Mouse (Mus musculus) CH12.LX (cell line): ENCODE results near the gene Agpat4. TPM values are rescaled to one million over a fixed set of nuclear protein-coding genes. Genes with fewer than 3 reads are reported as not detected.

Experiments used
- DNase-seq: peaks from one replicate; pipeline ENCODE4 v3.0.0-alpha.2; 2013; ENCODE audit errors: extremely low read depth
- H3K27ac ChIP-seq: 2 replicates; pipeline ENCODE4 v1.5.1; 2012; ENCODE audit warnings: low read depth, mild to moderate bottlenecking, control low read depth, moderate library complexity; ENCODE audit not compliant: insufficient read depth
- H3K27me3 ChIP-seq: replicated peaks from 2 replicates; pipeline ENCODE3; 2012; ENCODE audit warnings: inconsistent platforms
- H3K36me3 ChIP-seq, 2 experiments: replicated peaks in 1 of 2; 2 replicates each; pipeline versions ENCODE3 to v1.6.1; 2012; ENCODE audit warnings: inconsistent platforms in 1 of 2, low read length in 1 of 2, mild to moderate bottlenecking in 1 of 2, mixed read lengths in 1 of 2, moderate library complexity in 1 of 2; ENCODE audit not compliant: control insufficient read depth in 1 of 2, insufficient read depth in 1 of 2
- H3K4me1 ChIP-seq, 2 experiments: 2 replicates each; pipeline ENCODE4 v1.6.1; 2012; ENCODE audit warnings: inconsistent platforms in 1 of 2, moderate library complexity in 1 of 2; ENCODE audit not compliant: insufficient read depth in 2 of 2, control insufficient read depth in 1 of 2
- H3K4me2 ChIP-seq: 2 replicates; pipeline ENCODE4 v1.6.1; 2012; ENCODE audit warnings: low read depth, mild to moderate bottlenecking, control low read depth; ENCODE audit not compliant: poor library complexity, insufficient read depth, severe bottlenecking
- H3K4me3 ChIP-seq, 3 experiments: fragments of 150-350 bp in 1 of 3; sonication (generic) in 1 of 3; replicated peaks in 1 of 3; 2 replicates each; pipeline versions ENCODE3 to v1.5.1; 2011 to 2012; ENCODE audit warnings: low read depth in 2 of 3, low read length in 2 of 3, mild to moderate bottlenecking in 2 of 3, moderate library complexity in 2 of 3, control low read depth in 1 of 3, improper control_type of control experiment in 1 of 3, inconsistent platforms in 1 of 3, mixed read lengths in 1 of 3; ENCODE audit not compliant: poor library complexity in 1 of 3
- H3K79me2 ChIP-seq: replicated peaks from 2 replicates; pipeline ENCODE4 v1.6.1; 2012; ENCODE audit warnings: mild to moderate bottlenecking, moderate library complexity; ENCODE audit not compliant: control insufficient read depth, poor library complexity, insufficient read depth, severe bottlenecking; ENCODE audit errors: extremely low read depth
- H3K9ac ChIP-seq: 2 replicates; pipeline ENCODE4 v1.6.1; 2012; ENCODE audit warnings: low read depth, mild to moderate bottlenecking, control low read depth, moderate library complexity; ENCODE audit not compliant: insufficient read depth
- H3K9me3 ChIP-seq: replicated peaks from 2 replicates; pipeline ENCODE3; 2012; ENCODE audit warnings: low read length, inconsistent platforms, mixed read lengths
- BHLHE40 ChIP-seq: IDR thresholded peaks from 2 replicates; pipeline ENCODE4 v1.6.1; 2011; ENCODE audit warnings: mild to moderate bottlenecking, low read depth, low read length, improper control_type of control experiment
- CHD1 ChIP-seq: IDR thresholded peaks from 2 replicates; pipeline ENCODE4 v1.6.1; 2012; ENCODE audit warnings: low read depth, low read length, improper control_type of control experiment, inconsistent platforms
- CHD2 ChIP-seq: IDR thresholded peaks from 2 replicates; pipeline ENCODE4 v1.6.1; 2011; ENCODE audit warnings: low read length, improper control_type of control experiment
- CTCF ChIP-seq, 2 experiments: IDR thresholded peaks in 1 of 2; conservative IDR thresholded peaks in 1 of 2; 2 replicates each; pipeline ENCODE4 v1.5.1; 2011 to 2012; ENCODE audit warnings: low read depth in 2 of 2, low read length in 2 of 2, improper control_type of control experiment in 1 of 2, inconsistent platforms in 1 of 2, mild to moderate bottlenecking in 1 of 2, moderate library complexity in 1 of 2
- E2F4 ChIP-seq: IDR thresholded peaks from 2 replicates; pipeline ENCODE4 v1.6.1; 2011; ENCODE audit warnings: low read depth, low read length, improper control_type of control experiment; ENCODE audit not compliant: insufficient replicate concordance
- GABPA ChIP-seq: IDR thresholded peaks from 2 replicates; pipeline ENCODE4 v1.6.1; 2012; ENCODE audit warnings: low read depth, low read length, improper control_type of control experiment, inconsistent platforms; ENCODE audit not compliant: insufficient replicate concordance
- HCFC1 ChIP-seq: IDR thresholded peaks from 2 replicates; pipeline ENCODE4 v1.6.1; 2012; ENCODE audit warnings: low read depth, mild to moderate bottlenecking, inconsistent platforms, low read length, improper control_type of control experiment
- JUND ChIP-seq: conservative IDR thresholded peaks from 2 replicates; pipeline ENCODE4 v1.6.1; 2011; ENCODE audit warnings: low read depth, low read length, improper control_type of control experiment
- MAX ChIP-seq: IDR thresholded peaks from 2 replicates; pipeline ENCODE4 v1.6.1; 2011; ENCODE audit warnings: low read length, improper control_type of control experiment
- MAZ ChIP-seq: IDR thresholded peaks from 2 replicates; pipeline ENCODE4 v1.6.1; 2012; ENCODE audit warnings: low read depth, mild to moderate bottlenecking, inconsistent platforms, low read length, improper control_type of control experiment, moderate library complexity
- MXI1 ChIP-seq: IDR thresholded peaks from 2 replicates; pipeline ENCODE4 v1.6.1; 2011; ENCODE audit warnings: mild to moderate bottlenecking, low read depth, low read length, improper control_type of control experiment
- NELFE ChIP-seq: IDR thresholded peaks from 2 replicates; pipeline ENCODE4 v1.6.1; 2011; ENCODE audit warnings: low read depth, low read length, improper control_type of control experiment
- PAX5 ChIP-seq: IDR thresholded peaks from 2 replicates; pipeline ENCODE4 v1.6.1; 2012; ENCODE audit warnings: low read length, inconsistent platforms, mixed read lengths
- POLR2AphosphoS2 ChIP-seq: IDR thresholded peaks from 2 replicates; pipeline ENCODE4 v1.6.1; 2011; ENCODE audit warnings: low read depth, low read length, improper control_type of control experiment
- RAD21 ChIP-seq: IDR thresholded peaks from 2 replicates; pipeline ENCODE4 v1.6.1; 2011; ENCODE audit warnings: low read depth, mild to moderate bottlenecking, low read length, improper control_type of control experiment, moderate library complexity
- TCF12 ChIP-seq: IDR thresholded peaks from 2 replicates; pipeline ENCODE4 v1.6.1; 2014; ENCODE audit warnings: low read depth, mild to moderate bottlenecking, inconsistent platforms, low read length, improper control_type of control experiment
- UBTF ChIP-seq: IDR thresholded peaks from 2 replicates; pipeline ENCODE4 v1.6.1; 2012; ENCODE audit warnings: low read depth, mild to moderate bottlenecking, inconsistent platforms, low read length, improper control_type of control experiment, moderate library complexity
- USF1 ChIP-seq: IDR thresholded peaks from 2 replicates; pipeline ENCODE4 v1.6.1; 2014; ENCODE audit warnings: low read depth, mild to moderate bottlenecking, inconsistent platforms, low read length, improper control_type of control experiment
- ZKSCAN1 ChIP-seq: IDR thresholded peaks from 2 replicates; pipeline ENCODE4 v1.6.1; 2012; ENCODE audit warnings: low read depth, inconsistent platforms, low read length, improper control_type of control experiment, borderline replicate concordance
- ZMIZ1 ChIP-seq: IDR thresholded peaks from 2 replicates; pipeline ENCODE4 v1.6.1; 2012; ENCODE audit warnings: low read depth, mild to moderate bottlenecking, inconsistent platforms, low read length, improper control_type of control experiment
- ZNF384 ChIP-seq: IDR thresholded peaks from 2 replicates; pipeline ENCODE4 v1.6.1; 2012; ENCODE audit warnings: low read depth, low read length, improper control_type of control experiment, inconsistent platforms
- dilution Hi-C: fragments of 300-500 bp; cut with MboI; formaldehyde crosslinking; loops from 2 replicates; pipeline ENCODE4 v1.14.3; 2020; ENCODE audit warnings: low sequenced_read_pairs; ENCODE audit not compliant: extremely low pct_unique_long_range_greater_than_20kb, extremely low pct_ligation_motif_present
- in situ Hi-C: fragments of 300-500 bp; cut with MboI; formaldehyde crosslinking; loops from 3 replicates; pipeline ENCODE4 v1.14.3; 2019; ENCODE audit warnings: low sequenced_read_pairs, low pct_ligation_motif_present, low pct_unique_long_range_greater_than_20kb, mixed read lengths
- polyA plus RNA-seq: library from polyadenylated mRNA; unstranded; fragments of >175 nt; gene quantifications from 2 replicates; pipeline ENCODE4 v1.2.1, GENCODE M21; 2012; ENCODE audit warnings: low read depth; ENCODE audit not compliant: insufficient read length
- total RNA-seq, 2 experiments: library from RNA; depleted of rRNA; stranded (reverse); fragments of 300-350 nt in 1 of 2; fragments of >200 nt in 1 of 2; gene quantifications; 2 replicates each; pipeline ENCODE4 v1.2.3; 2012 to 2014

The Agpat4 gene
- total and polyA plus RNA-seq, 3 experiments: 34.7 to 83.2 (median 44.5) TPM

DNA sequence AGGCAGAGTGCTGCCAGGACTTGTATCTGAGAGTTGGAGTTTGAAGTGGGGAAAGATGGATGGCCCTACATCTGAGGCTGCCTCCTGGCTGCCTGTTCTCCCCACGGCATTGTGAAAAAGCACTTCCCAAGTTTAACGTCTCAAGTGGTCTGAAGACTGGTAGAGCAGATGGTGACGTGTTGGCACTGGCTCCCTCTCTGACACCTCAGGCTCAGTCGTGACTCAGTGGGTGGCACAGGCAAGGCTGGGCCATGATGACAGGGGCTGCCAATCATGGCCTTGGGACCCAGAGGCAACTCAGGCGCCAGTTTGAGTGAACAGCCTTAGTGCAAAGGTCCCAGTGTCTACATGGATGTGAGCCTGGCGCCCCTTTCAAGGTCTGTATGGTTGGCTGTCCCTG, 103.4 kb downstream of the Agpat4 start:
- no peaks in the 10 kb centered on the region for H3K79me2 ChIP-seq
- H3K9me3 ChIP-seq: no peaks in the 10 kb centered on the region
- no peak overlapping the region for H3K27ac ChIP-seq
- H3K4me3 ChIP-seq: no peak overlapping the region
- H3K4me2 ChIP-seq: no peak overlapping the region
- H3K36me3 ChIP-seq: peaks cover 61 to 88% of the 10 kb centered on the region in 2 experiments
- no peak for TF ChIP-seq ZKSCAN1
- no peak for TF ChIP-seq MAX
- no peak for TF ChIP-seq ZNF384
- no peak for TF ChIP-seq POLR2AphosphoS2
- TF ChIP-seq GABPA: no peak
- TF ChIP-seq BHLHE40: no peak
- no peak for TF ChIP-seq ZMIZ1
- TF ChIP-seq USF1: no peak
- no peak for TF ChIP-seq MXI1
- TF ChIP-seq MAZ: no peak
- TF ChIP-seq CHD2: no peak
- TF ChIP-seq RAD21: no peak
- TF ChIP-seq JUND: no peak
- TF ChIP-seq PAX5: no peak
- TF ChIP-seq UBTF: no peak
- TF ChIP-seq HCFC1: no peak
- peaks cover 0 to 10% of the 10 kb centered on the region in 2 experiments; a peak in 2 of 4 replicates for H3K4me1 ChIP-seq
- DNase-seq: no peak
- dilution Hi-C loops: no loop called here
- no peak overlapping the region for H3K9ac ChIP-seq
- no peaks in the 10 kb centered on the region for H3K27me3 ChIP-seq
- in situ Hi-C loops: no loop called here

- H3K9me3 ChIP-seq: no peaks in the 10 kb centered on the region
- H3K27ac ChIP-seq: no peak overlapping the region
- H3K36me3 ChIP-seq: peaks cover 48 to 87% of the 10 kb centered on the region in 2 experiments
- H3K4me2 ChIP-seq: no peak overlapping the region
- H3K9ac ChIP-seq: no peak overlapping the region
- H3K27me3 ChIP-seq: no peaks in the 10 kb centered on the region
- TF ChIP-seq E2F4: no peak
- no peak for TF ChIP-seq TCF12
- no peak for TF ChIP-seq JUND
- TF ChIP-seq ZKSCAN1: no peak
- no peak for TF ChIP-seq CHD1
- no peak for TF ChIP-seq NELFE
- TF ChIP-seq CTCF (conservative IDR thresholded peaks at IDR 0.05 in 1 of 2, IDR thresholded peaks at IDR 0.05 in 1 of 2; ENCODE audit: low read depth in 2 of 2, low read length in 2 of 2): no peak
- no peak for TF ChIP-seq USF1
- TF ChIP-seq HCFC1: no peak
- TF ChIP-seq POLR2AphosphoS2: no peak
- no peak overlapping the region for H3K4me3 ChIP-seq
- H3K4me1 ChIP-seq: peaks cover 0 to 10% of the 10 kb centered on the region in 2 experiments; a peak in 2 of 4 replicates
- in situ Hi-C loops (no loop called here), dilution Hi-C loops (no loop called here)
- DNase-seq: no peak
- no peaks in the 10 kb centered on the region for H3K79me2 ChIP-seq
Measured at GRCm38 (mm10) chr17:12223682-12224081, 105.2 kb downstream of the Agpat4 start.
